Mouse (Mus musculus) lung, postnatal 0 days (tissue): Measurements from ENCODE around the gene Aspscr1.

Source experiments
- CTCF ChIP-seq: IDR thresholded peaks from 2 replicates; pipeline ENCODE4 v1.5.1; 2016; ENCODE audit warnings: antibody characterized with exemption, mild to moderate bottlenecking
- EP300 ChIP-seq: IDR thresholded peaks from 2 replicates; pipeline ENCODE4 v1.6.1; 2016; ENCODE audit warnings: antibody characterized with exemption, mild to moderate bottlenecking, control low read depth

DNA sequence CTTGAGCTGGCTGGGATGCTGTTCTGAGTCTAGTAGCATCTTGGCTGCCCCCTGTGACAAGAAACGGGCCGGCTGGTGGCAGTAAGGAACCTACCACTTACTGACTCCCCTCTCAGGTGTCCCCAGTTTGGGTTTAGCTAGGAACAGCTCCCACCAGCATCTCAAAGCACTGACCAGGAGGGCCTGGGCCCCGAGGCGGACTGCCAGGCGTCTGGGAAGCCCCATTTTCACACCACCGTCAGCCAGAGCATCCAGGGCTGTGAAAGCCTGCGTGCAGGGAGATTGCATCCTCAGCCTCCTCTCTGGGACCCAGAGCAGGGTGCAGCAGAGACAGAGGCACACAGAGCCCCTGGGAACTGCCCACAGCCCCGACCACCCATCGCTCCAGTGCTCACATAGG, 31.5 kb upstream of the Aspscr1 start:
- no peak for TF ChIP-seq CTCF
- TF ChIP-seq EP300: no peak
